Mouse (Mus musculus) forebrain, embryonic 13.5 days (tissue): ENCODE measurements around the gene Gpx4. TPM values are rescaled to one million over a fixed set of nuclear protein-coding genes. Genes with fewer than 3 reads are reported as not detected.
A peak's percentile ranks its signal among the peaks of the same experiment; 100 is the strongest.

Experiments
- ATAC-seq: fragments of 200-750 bp; cut with Nextera tagmentation; 2 replicates; pipeline ENCODE4 v1.8.0; 2017
- H3K27ac ChIP-seq: fragments of 300-500 bp; sonication (generic); 2 replicates; pipeline ENCODE4 v1.5.1; 2015; ENCODE audit warnings: inconsistent platforms, mild to moderate bottlenecking, moderate library complexity
- H3K27me3 ChIP-seq: fragments of 300-500 bp; sonication (generic); 2 replicates; pipeline ENCODE4 v1.6.1; 2015; ENCODE audit warnings: mild to moderate bottlenecking, inconsistent platforms
- H3K36me3 ChIP-seq: fragments of 300-500 bp; sonication (generic); 2 replicates; pipeline ENCODE4 v1.6.1; 2015; ENCODE audit warnings: mild to moderate bottlenecking, inconsistent platforms; ENCODE audit not compliant: poor library complexity, severe bottlenecking
- H3K4me1 ChIP-seq: fragments of 300-500 bp; sonication (generic); 2 replicates; pipeline ENCODE4 v1.6.1; 2015; ENCODE audit warnings: inconsistent platforms
- H3K4me2 ChIP-seq: fragments of 300-500 bp; sonication (generic); 2 replicates; pipeline ENCODE4 v1.6.1; 2015; ENCODE audit warnings: inconsistent platforms, mild to moderate bottlenecking, moderate library complexity
- H3K4me3 ChIP-seq: fragments of 300-500 bp; sonication (generic); 2 replicates; pipeline ENCODE4 v1.5.1; 2015; ENCODE audit warnings: mild to moderate bottlenecking, inconsistent platforms
- H3K9ac ChIP-seq: fragments of 300-500 bp; sonication (generic); 2 replicates; pipeline ENCODE4 v1.6.1; 2015; ENCODE audit warnings: mild to moderate bottlenecking, inconsistent platforms
- H3K9me3 ChIP-seq: fragments of 300-500 bp; sonication (generic); replicated peaks from 2 replicates; pipeline ENCODE4 v1.6.1; 2016; ENCODE audit warnings: inconsistent platforms
- whole genome bisulfite sequencing: fragments of 180-500 bp; shearing (Covaris S2); methylation state at CpG from one replicate; pipeline ENCODE4 v1.1.7; 2015; 5-methylcytosine and 5-hydroxymethylcytosine counted together
- polyA plus RNA-seq: library from polyadenylated mRNA; unstranded; fragments of >200 nt; fragmentation: Nextera tagmentation; extraction: Ambion mirVana; gene quantifications from 2 replicates; pipeline ENCODE4 v1.2.1, GENCODE M21; 2015

The Gpx4 gene
- polyA plus RNA-seq, 1 experiment from 2014 or later, result 487 TPM

GRCm38 (mm10) chr10:80025463-80025862 lies 21.5 kb upstream of the Gpx4 start:
- H3K4me1 ChIP-seq, result no peaks in the 10 kb centered on the region
- no peak overlapping the region for H3K9ac ChIP-seq
- WGBS, result 80% methylated on average over 10 of the region's 10 CpGs
- H3K9me3 ChIP-seq, result no peaks in the 10 kb centered on the region
- no peak overlapping the region for H3K27ac ChIP-seq
- peaks cover 2% of the 10 kb centered on the region; the same call in 1 of the 2 replicates for H3K27me3 ChIP-seq
- no peak overlapping the region for H3K4me2 ChIP-seq
- H3K4me3 ChIP-seq, result no peak overlapping the region
- no peak for ATAC-seq
- H3K36me3 ChIP-seq, result no peaks in the 10 kb centered on the region

- ATAC-seq, result no peak
- 59% methylated on average over 12 of the region's 12 CpGs for WGBS
- no peaks in the 10 kb centered on the region for H3K4me1 ChIP-seq
- H3K27me3 ChIP-seq, result no peaks in the 10 kb centered on the region
- no peaks in the 10 kb centered on the region for H3K9me3 ChIP-seq
- H3K36me3 ChIP-seq, result no peaks in the 10 kb centered on the region
- no peak overlapping the region for H3K9ac ChIP-seq
- H3K4me3 ChIP-seq, result no peak overlapping the region
- H3K27ac ChIP-seq, result no peak overlapping the region
- H3K4me2 ChIP-seq, result no peak overlapping the region
Measured at GRCm38 (mm10) chr10:80025889-80026288, 21.1 kb upstream of the Gpx4 start.

GRCm38 (mm10) chr10:80027681-80028520 lies 19.1 kb upstream of the Gpx4 start:
- 71% methylated on average over 20 of the region's 20 CpGs for WGBS
- no peak for ATAC-seq
- no peaks in the 10 kb centered on the region for H3K9me3 ChIP-seq
- no peak overlapping the region for H3K9ac ChIP-seq
- no peak overlapping the region for H3K27ac ChIP-seq
- no peak overlapping the region for H3K4me3 ChIP-seq
- no peak overlapping the region for H3K4me2 ChIP-seq
- H3K4me1 ChIP-seq, result no peaks in the 10 kb centered on the region
- no peaks in the 10 kb centered on the region for H3K27me3 ChIP-seq
- H3K36me3 ChIP-seq, result no peaks in the 10 kb centered on the region

- no peak overlapping the region for H3K4me3 ChIP-seq
- no peak for ATAC-seq
- 92% methylated on average over 13 of the region's 13 CpGs for WGBS
- no peaks in the 10 kb centered on the region for H3K9me3 ChIP-seq
- no peaks in the 10 kb centered on the region for H3K36me3 ChIP-seq
- H3K4me2 ChIP-seq, result no peak overlapping the region
- H3K27me3 ChIP-seq, result no peaks in the 10 kb centered on the region
- H3K27ac ChIP-seq, result no peak overlapping the region
- H3K4me1 ChIP-seq, result no peaks in the 10 kb centered on the region
- H3K9ac ChIP-seq, result no peak overlapping the region
Measured at GRCm38 (mm10) chr10:80028521-80028846, 18.5 kb upstream of the Gpx4 start.

DNA sequence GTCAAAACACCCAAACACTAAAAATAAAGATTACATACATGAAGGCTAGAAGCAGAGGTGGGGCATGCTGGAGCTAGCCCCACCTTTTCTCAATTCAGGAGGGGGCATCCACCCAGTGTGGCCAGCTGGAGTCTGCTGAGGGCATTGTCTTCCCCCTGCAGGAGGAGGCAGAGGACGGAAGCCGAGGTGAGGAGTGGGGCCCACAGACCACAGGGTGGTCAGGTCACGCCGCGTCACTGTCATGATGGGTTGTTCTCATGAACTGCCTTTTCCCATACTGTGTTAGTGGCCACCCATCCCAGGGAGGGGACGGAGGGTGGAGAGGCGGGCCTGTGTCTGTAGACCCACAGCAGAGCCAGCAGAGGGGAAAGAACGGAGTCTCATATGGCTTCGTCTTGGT lies 16.8 kb upstream of the Gpx4 start:
- Histone ChIP-seq H3K4me1 (no peaks in the 10 kb centered on the region), H3K36me3 (peaks cover 9% of the 10 kb centered on the region), H3K9me3 (no peaks in the 10 kb centered on the region), H3K27ac (no peak overlapping the region), H3K4me3 (no peak overlapping the region), H3K27me3 (no peaks in the 10 kb centered on the region), H3K9ac (no peak overlapping the region), H3K4me2 (no peak overlapping the region)
- no peak for ATAC-seq
- 83% methylated on average over 9 of the region's 9 CpGs for WGBS

DNA sequence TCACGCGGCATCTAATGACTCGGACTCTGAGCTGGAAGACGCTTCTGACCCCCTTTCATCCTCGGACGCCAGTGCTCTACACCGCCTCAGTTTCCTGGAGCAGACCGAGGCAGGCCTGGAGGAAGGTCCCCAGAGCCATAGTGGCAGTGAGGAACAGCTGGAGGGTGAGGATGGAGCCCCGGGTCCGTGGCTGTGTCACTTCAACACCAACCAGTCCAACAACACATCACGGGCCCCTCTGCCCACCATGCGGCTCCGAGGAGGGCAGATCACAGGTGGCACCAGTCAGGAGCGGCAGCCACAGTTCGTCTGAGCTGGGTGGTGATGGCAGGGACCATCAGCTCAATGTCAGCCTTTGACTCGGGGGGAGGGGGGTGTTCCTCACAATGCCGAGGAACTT lies 16.2 kb upstream of the Gpx4 start:
- Histone ChIP-seq H3K27me3 (no peaks in the 10 kb centered on the region), H3K4me2 (no peak overlapping the region), H3K4me1 (no peaks in the 10 kb centered on the region), H3K27ac (no peak overlapping the region), H3K36me3 (peaks cover 14% of the 10 kb centered on the region), H3K4me3 (no peak overlapping the region), H3K9me3 (no peaks in the 10 kb centered on the region), H3K9ac (0 out of 2 replicates have a peak overlapping the region, but pooled peaks have one; percentile 12)
- no peak for ATAC-seq
- WGBS, result 85% methylated on average over 17 of the region's 17 CpGs

GRCm38 (mm10) chr10:80032799-80033480 lies 14.0 kb upstream of the Gpx4 start:
- Histone ChIP-seq H3K4me2 (no peak overlapping the region), H3K4me1 (peaks cover 2% of the 10 kb centered on the region), H3K27me3 (no peaks in the 10 kb centered on the region), H3K36me3 (peaks cover 36% of the 10 kb centered on the region), H3K4me3 (no peak overlapping the region), H3K27ac (no peak overlapping the region), H3K9me3 (no peaks in the 10 kb centered on the region), H3K9ac (no peak overlapping the region)
- 72% methylated on average over 5 of the region's 5 CpGs for WGBS
- no peak for ATAC-seq

- Histone ChIP-seq H3K4me2 (no peak overlapping the region), H3K4me1 (peaks cover 10% of the 10 kb centered on the region), H3K9me3 (no peaks in the 10 kb centered on the region), H3K27ac (no peak overlapping the region), H3K36me3 (peaks cover 43% of the 10 kb centered on the region), H3K4me3 (no peak overlapping the region), H3K9ac (no peak overlapping the region), H3K27me3 (no peaks in the 10 kb centered on the region)
- 51% methylated on average over 9 of the region's 9 CpGs for WGBS
- no peak for ATAC-seq
Measured at GRCm38 (mm10) chr10:80033511-80034391, 13.2 kb upstream of the Gpx4 start.

- H3K4me2 ChIP-seq, result no peak overlapping the region
- no peak overlapping the region for H3K27ac ChIP-seq
- H3K9ac ChIP-seq, result no peak overlapping the region
- ATAC-seq, result no peak
- no peaks in the 10 kb centered on the region for H3K27me3 ChIP-seq
- H3K4me1 ChIP-seq, result peaks cover 13% of the 10 kb centered on the region
- peaks cover 43% of the 10 kb centered on the region for H3K36me3 ChIP-seq
- 80% methylated on average over 8 of the region's 8 CpGs for WGBS
- H3K9me3 ChIP-seq, result no peaks in the 10 kb centered on the region
- no peak overlapping the region for H3K4me3 ChIP-seq
Measured at GRCm38 (mm10) chr10:80035148-80035547, 11.8 kb upstream of the Gpx4 start.

DNA sequence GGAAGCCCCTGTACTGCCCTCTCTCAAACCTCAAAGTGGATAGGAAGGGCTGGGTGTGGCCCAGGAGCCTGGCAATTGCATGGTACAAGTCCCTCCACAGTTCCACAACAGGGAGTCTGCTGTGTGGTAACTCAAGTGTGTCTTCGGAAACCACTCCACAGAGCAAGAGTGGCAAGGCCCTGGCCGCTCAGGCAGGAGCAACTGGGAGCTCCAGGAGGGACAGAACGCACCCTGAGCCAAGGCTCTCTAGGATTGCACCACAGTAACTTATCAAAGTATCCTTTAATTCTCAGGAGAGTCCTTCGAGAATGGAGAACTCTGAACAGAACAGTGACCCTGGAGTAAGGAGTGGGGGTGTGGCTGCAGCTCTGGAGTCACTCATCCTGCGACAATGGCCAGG lies 11.3 kb upstream of the Gpx4 start:
- peaks cover 43% of the 10 kb centered on the region for H3K36me3 ChIP-seq
- WGBS, result 98% methylated on average over 5 of the region's 5 CpGs

GRCm38 (mm10) chr10:80036832-80037231 lies 10.1 kb upstream of the Gpx4 start:
- Histone ChIP-seq H3K9me3 (no peaks in the 10 kb centered on the region), H3K9ac (no peak overlapping the region), H3K27me3 (no peaks in the 10 kb centered on the region), H3K27ac (no peak overlapping the region), H3K4me3 (no peak overlapping the region), H3K4me2 (no peak overlapping the region), H3K4me1 (peaks cover 13% of the 10 kb centered on the region), H3K36me3 (peaks cover 43% of the 10 kb centered on the region)
- no peak for ATAC-seq
- 91% methylated on average over 13 of the region's 13 CpGs for WGBS

More for the DNA sequence above, 11.3 kb upstream of the Gpx4 start:
- Histone ChIP-seq H3K4me3 (no peak overlapping the region), H3K9ac (no peak overlapping the region), H3K27me3 (no peaks in the 10 kb centered on the region), H3K4me1 (peaks cover 13% of the 10 kb centered on the region), H3K27ac (no peak overlapping the region), H3K4me2 (no peak overlapping the region), H3K9me3 (no peaks in the 10 kb centered on the region)
- ATAC-seq, result no peak

DNA sequence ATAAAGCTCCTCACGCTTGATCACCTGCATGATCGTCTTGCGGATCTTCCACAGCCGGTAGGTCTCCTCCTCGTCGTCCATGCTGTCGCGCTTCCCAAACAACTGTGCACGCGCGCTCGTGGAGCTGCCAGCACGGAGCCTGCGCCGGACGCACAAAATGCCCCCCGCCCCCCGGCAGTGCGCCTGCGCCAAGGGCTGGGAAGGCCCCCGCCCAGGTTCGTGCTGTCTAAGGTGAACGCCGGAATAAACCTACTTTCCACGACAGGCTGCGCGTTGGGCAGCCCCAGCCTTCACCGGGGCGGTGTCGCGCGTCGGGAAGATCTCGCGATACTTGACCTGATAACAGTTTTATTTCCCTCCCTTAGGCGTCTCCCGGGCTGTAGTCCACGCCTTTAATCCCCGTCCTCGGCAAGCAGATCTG lies 7.4 kb upstream of the Gpx4 start, which contains the start of gene Polr2e:
Gene Polr2e (minus strand): TSS at position 237 of the 421 bp plus-strand sequence.
- WGBS, result under 1% methylated on average over 40 of the region's 40 CpGs
- peak; percentile 99 for ATAC-seq
- Histone ChIP-seq H3K4me1 (peaks cover 13% of the 10 kb centered on the region), H3K27me3 (no peaks in the 10 kb centered on the region), H3K36me3 (peaks cover 40% of the 10 kb centered on the region), H3K4me3 (peak within 1 kb of the TSS; percentile 86), H3K9ac (peak within 1 kb of the TSS; percentile 86), H3K9me3 (no peaks in the 10 kb centered on the region), H3K4me2 (peak within 1 kb of the TSS; percentile 88), H3K27ac (no peak within 1 kb of the TSS)
